Mouse (Mus musculus) liver, embryonic 11.5 days (tissue): ENCODE data around the gene Nsun6. TPM values are rescaled to one million over a fixed set of nuclear protein-coding genes. Genes with fewer than 3 reads are reported as not detected.

Experiments
- ATAC-seq: fragments of 200-750 bp; cut with Nextera tagmentation; replicated peaks from 2 replicates; pipeline ENCODE4 v1.8.0; 2017; ENCODE audit warnings: moderate number of reproducible peaks, mild to moderate bottlenecking, moderate TSS enrichment, moderate library complexity; ENCODE audit not compliant: low FRiP score
- DNase-seq: peaks from one replicate; pipeline ENCODE4 v3.0.0-alpha.2; 2017; ENCODE audit warnings: low spot score
- H3K27ac ChIP-seq: fragments of 300-500 bp; sonication (generic); 2 replicates; pipeline ENCODE4 v1.5.1; 2014; ENCODE audit warnings: mild to moderate bottlenecking, low read depth, low read length, control low read depth
- H3K27me3 ChIP-seq: fragments of 300-500 bp; sonication (generic); replicated peaks from 2 replicates; pipeline ENCODE4 v1.6.1; 2014; ENCODE audit warnings: low read length, mixed read lengths; ENCODE audit not compliant: control insufficient read depth, insufficient read depth
- H3K36me3 ChIP-seq: fragments of 300-500 bp; sonication (generic); 2 replicates; pipeline ENCODE4 v1.6.1; 2014; ENCODE audit warnings: mild to moderate bottlenecking, low read length, moderate library complexity, mixed read lengths; ENCODE audit not compliant: control insufficient read depth, insufficient read depth
- H3K4me1 ChIP-seq: fragments of 300-500 bp; sonication (generic); replicated peaks from 2 replicates; pipeline ENCODE4 v1.6.1; 2014; ENCODE audit warnings: low read length, mixed read lengths; ENCODE audit not compliant: control insufficient read depth, insufficient read depth
- H3K4me2 ChIP-seq: fragments of 300-500 bp; sonication (generic); 2 replicates; pipeline ENCODE4 v1.6.1; 2014; ENCODE audit warnings: mild to moderate bottlenecking, control low read depth, moderate library complexity
- H3K4me3 ChIP-seq: fragments of 300-500 bp; sonication (generic); 2 replicates; pipeline ENCODE4 v1.5.1; 2014; ENCODE audit warnings: low read depth, low read length, control low read depth
- H3K9ac ChIP-seq: fragments of 300-500 bp; sonication (generic); 2 replicates; pipeline ENCODE4 v1.6.1; 2014; ENCODE audit warnings: low read depth, low read length, control low read depth
- H3K9me3 ChIP-seq: fragments of 300-500 bp; sonication (generic); 2 replicates; pipeline ENCODE4 v1.6.1; 2016; ENCODE audit warnings: low read length, inconsistent platforms, mixed read lengths; ENCODE audit not compliant: control insufficient read depth
- WGBS: fragments of 180-500 bp; shearing (Covaris S2); extraction: QIAGEN DNeasy Blood & Tissue Kit; methylation state at CpG from one replicate; pipeline ENCODE4 v1.1.7; 2014; 5-methylcytosine and 5-hydroxymethylcytosine counted together
- polyA plus RNA-seq: library from polyadenylated mRNA; unstranded; fragments of >200 nt; fragmentation: Nextera tagmentation; extraction: Ambion mirVana; gene quantifications from 2 replicates; pipeline ENCODE4 v1.2.1, GENCODE M21; 2014

Nsun6 gene
- polyA plus RNA-seq, 1 experiment from 2014 or later, result 9.3 TPM

GRCm38 (mm10) chr2:14961493-14961892 lies 93.4 kb downstream of the Nsun6 start:
- Histone ChIP-seq H3K4me1 (no peaks in the 10 kb centered on the region), H3K27ac (no peak overlapping the region), H3K9ac (no peak overlapping the region), H3K4me3 (no peak overlapping the region), H3K9me3 (no peaks in the 10 kb centered on the region), H3K4me2 (no peak overlapping the region), H3K27me3 (no peaks in the 10 kb centered on the region), H3K36me3 (no peaks in the 10 kb centered on the region)
- ATAC-seq (no peak), DNase-seq (no peak)
- 86% methylated on average over 2 of the region's 2 CpGs for WGBS

GRCm38 (mm10) chr2:14960963-14961488 lies 93.8 kb downstream of the Nsun6 start:
- WGBS, result 71% methylated on average over 1 of the region's 1 CpGs

GRCm38 (mm10) chr2:14953090-14953489 lies 101.8 kb downstream of the Nsun6 start:
- Histone ChIP-seq H3K27ac (no peak overlapping the region), H3K4me2 (no peak overlapping the region), H3K4me3 (no peak overlapping the region), H3K4me1 (no peaks in the 10 kb centered on the region), H3K9me3 (no peaks in the 10 kb centered on the region), H3K36me3 (no peaks in the 10 kb centered on the region), H3K9ac (no peak overlapping the region), H3K27me3 (no peaks in the 10 kb centered on the region)
- ATAC-seq (no peak), DNase-seq (no peak)
- WGBS, result 84% methylated on average over 2 of the region's 2 CpGs

More at GRCm38 (mm10) chr2:14960963-14961488, 93.8 kb downstream of the Nsun6 start:
- no peak for ATAC-seq
- Histone ChIP-seq H3K27me3 (no peaks in the 10 kb centered on the region), H3K4me3 (no peak overlapping the region), H3K36me3 (no peaks in the 10 kb centered on the region), H3K4me2 (no peak overlapping the region), H3K27ac (no peak overlapping the region), H3K9me3 (no peaks in the 10 kb centered on the region), H3K4me1 (no peaks in the 10 kb centered on the region), H3K9ac (no peak overlapping the region)
- no peak for DNase-seq

Other genes starting within 250 kb of the Nsun6 start
- 17.0 and 20.8 TPM in 2 replicates for gene Arl5b, start 5.7 kb downstream of the Nsun6 start, polyA plus RNA-seq